Mouse (Mus musculus): ENCODE measurements around the gene Galnt11.

GRCm38 (mm10) chr5:25179284-25179683 lies 42.4 kb upstream of the Galnt11 start:
- TF ChIP-seq CTCF (IDR thresholded peaks at IDR 0.05; ENCODE audit: insufficient read depth, low read depth, low read length), result no peak
- no peak for TF ChIP-seq POLR2A (IDR thresholded peaks at IDR 0.05; ENCODE audit: insufficient read depth, low read depth, low read length)
